Comparison of ENCODE assay signal across 18 mouse cellular contexts in genomic region chr15:78246143-78247116, GRCm38 (mm10). TPM values are rescaled to one million over a fixed set of nuclear protein-coding genes. Genes with fewer than 3 reads are reported as not detected.
DNase-seq lines count a peak whose midpoint lies in the region; ATAC-seq and TF ChIP-seq lines count a peak whose summit lies in the region.
"Had no signal": no experiment of that assay in that cellular context is flagged by ENCODE, and none has a peak within 500 bp of the region (broad histone marks: within the 10 kb centered on the region; RNA-seq: fewer than 3 reads in every experiment).

No protein-coding gene starts in this region.

- H3K4me3 ChIP-seq in liver, adult 2 months (ENCODE audit: insufficient read depth, low read depth, low read length), result peak overlapping the region; percentile 23; the same call in 1 of the 2 replicates
- peak overlapping the region; percentile 63 to 85 (median 84) for H3K4me3 ChIP-seq in CH12.LX (replicated peaks in 1 of 3; ENCODE audit: low read depth in 2 of 3, low read length in 2 of 3, poor library complexity in 1 of 3)
- no peak overlapping the region for H3K4me3 ChIP-seq in layer of hippocampus, adult 2 months
- H3K4me3 ChIP-seq: erythroblast, embryonic 14.5 days; forebrain, embryonic 15.5 days; kidney, embryonic 15.5 days; left cerebral cortex, adult 2 months; limb, embryonic 13.5 days had no signal

- peak; percentile 55 for ATAC-seq in megakaryocyte, adult 5-6 weeks (ENCODE audit: poor library complexity, severe bottlenecking)
- ATAC-seq: forebrain, embryonic 15.5 days had no signal

- DNase-seq in liver, adult 2 months (ENCODE audit: extremely low read depth, low read depth, low spot score), result peak; percentile 14
- DNase-seq in liver (no peak), CH12.LX (ENCODE audit: extremely low read depth) (peak; percentile 79)
- peak; percentile 49 for DNase-seq in induced T-regulatory cell, adult 2 months (ENCODE audit: low read depth)
- DNase-seq in right cerebral cortex, adult 2 months (ENCODE audit: low spot score in 2 of 2), result no peak
- DNase-seq in layer of hippocampus, adult 2 months (ENCODE audit: low spot score in 2 of 2), result no peak
- DNase-seq: adrenal gland, postnatal 25 days; cerebellum, postnatal 14 days; heart, postnatal 4 days; retina, postnatal 1 day; thymus, adult 18-20 months had no signal

- H3K27ac ChIP-seq in liver, adult 2 months (replicated peaks; ENCODE audit: insufficient read depth, low read depth, low read length), result no peak overlapping the region
- peak overlapping the region; percentile 98 for H3K27ac ChIP-seq in CH12.LX (ENCODE audit: insufficient read depth, low read depth)
- H3K27ac ChIP-seq in layer of hippocampus, adult 2 months, result no peak overlapping the region
- H3K27ac ChIP-seq: forebrain, embryonic 15.5 days; kidney, embryonic 15.5 days; left cerebral cortex, adult 2 months; limb, embryonic 13.5 days had no signal

- peak overlapping the region; percentile 86 for H3K4me2 ChIP-seq in CH12.LX (ENCODE audit: insufficient read depth, low read depth, poor library complexity, severe bottlenecking)
- H3K4me2 ChIP-seq: forebrain, embryonic 15.5 days; kidney, embryonic 15.5 days; limb, embryonic 13.5 days had no signal

- TF ChIP-seq EP300 in CH12.LX (IDR thresholded peaks at IDR 0.05; ENCODE audit: low read length), result no peak

- no peaks in the 10 kb centered on the region for H3K4me1 ChIP-seq in liver, adult 2 months (ENCODE audit: control insufficient read depth, insufficient read depth, low read length)
- peaks cover 49 to 65% of the 10 kb centered on the region in 2 experiments for H3K4me1 ChIP-seq in CH12.LX (ENCODE audit: control insufficient read depth in 1 of 2, insufficient read depth in 2 of 2)
- H3K4me1 ChIP-seq: forebrain, embryonic 15.5 days; kidney, embryonic 15.5 days; limb, embryonic 13.5 days had no signal

- no peaks in the 10 kb centered on the region for H3K79me2 ChIP-seq in liver, adult 2 months (ENCODE audit: control insufficient read depth, insufficient read depth, low read length)
- H3K79me2 ChIP-seq in CH12.LX (replicated peaks; ENCODE audit: control insufficient read depth, extremely low read depth, insufficient read depth, poor library complexity, severe bottlenecking), result peaks cover 24% of the 10 kb centered on the region

- H3K9ac ChIP-seq in liver, adult 2 months (ENCODE audit: low read depth, low read length), result no peak overlapping the region
- H3K9ac ChIP-seq in CH12.LX (ENCODE audit: insufficient read depth, low read depth), result peak overlapping the region; percentile 87
- H3K9ac ChIP-seq: forebrain, embryonic 15.5 days; kidney, embryonic 15.5 days; limb, embryonic 13.5 days had no signal

- TF ChIP-seq CTCF in liver, adult 2 months (IDR thresholded peaks at IDR 0.05; ENCODE audit: low read depth, low read length), result no peak
- no peak for TF ChIP-seq CTCF in CH12.LX (conservative IDR thresholded peaks at IDR 0.05 in 1 of 2, IDR thresholded peaks at IDR 0.05 in 1 of 2; ENCODE audit: low read depth in 2 of 2, low read length in 2 of 2)
- TF ChIP-seq CTCF in layer of hippocampus, adult 2 months (conservative IDR thresholded peaks at IDR 0.05), result no peak

- no peaks in the 10 kb centered on the region for H3K27me3 ChIP-seq in liver, adult 2 months (ENCODE audit: control insufficient read depth, insufficient read depth, low read length)
- no peaks in the 10 kb centered on the region for H3K27me3 ChIP-seq in CH12.LX (replicated peaks)
- H3K27me3 ChIP-seq: forebrain, embryonic 15.5 days; limb, embryonic 13.5 days had no signal

- WGBS in liver, adult 2 months, result 75% methylated on average over 18 of the region's 18 CpGs

- in situ Hi-C loops in CH12.LX (cut with MboI; ENCODE audit: low pct_ligation_motif_present, low pct_unique_long_range_greater_than_20kb, low sequenced_read_pairs), result loop anchor here (5.0 to 10.0 kb wide), 2 partner anchors 64 to 272 kb away; partner anchors contain the start of gene Eif3d

- no peak for TF ChIP-seq RAD21 in CH12.LX (IDR thresholded peaks at IDR 0.05; ENCODE audit: low read depth, low read length)

- no peaks in the 10 kb centered on the region for H3K36me3 ChIP-seq in liver, adult 2 months (ENCODE audit: control insufficient read depth, insufficient read depth, low read length)
- H3K36me3 ChIP-seq in CH12.LX (replicated peaks in 1 of 2; ENCODE audit: control insufficient read depth in 1 of 2, insufficient read depth in 1 of 2, low read length in 1 of 2), result peaks cover 27 to 29% of the 10 kb centered on the region in 2 experiments
- H3K36me3 ChIP-seq: forebrain, embryonic 15.5 days; kidney, embryonic 15.5 days; limb, embryonic 13.5 days had no signal

- TF ChIP-seq POLR2A in liver, adult 2 months (IDR thresholded peaks at IDR 0.05; ENCODE audit: extremely low read depth, insufficient read depth, low read length), result no peak
- TF ChIP-seq POLR2A in CH12.LX (IDR thresholded peaks at IDR 0.05; ENCODE audit: low read depth, low read length), result peak; percentile 91

- no peaks in the 10 kb centered on the region for H3K9me3 ChIP-seq in CH12.LX (replicated peaks; ENCODE audit: low read length)
- H3K9me3 ChIP-seq: forebrain, embryonic 15.5 days; kidney, embryonic 15.5 days; limb, embryonic 13.5 days had no signal

- dilution Hi-C loops in CH12.LX (cut with MboI; ENCODE audit: extremely low pct_ligation_motif_present, extremely low pct_unique_long_range_greater_than_20kb, low sequenced_read_pairs), result no loop called here

TF ChIP-seq in CH12.LX, 34 proteins besides CTCF, POLR2A, EP300 and RAD21:
- peak; percentile 54; the same call in 1 of the 2 replicates for TF ChIP-seq SIN3A (IDR thresholded peaks at IDR 0.05; ENCODE audit: low read length)
- TF ChIP-seq ZMIZ1 (IDR thresholded peaks at IDR 0.05; ENCODE audit: low read depth, low read length), result peak; percentile 95
- TF ChIP-seq MAZ (IDR thresholded peaks at IDR 0.05; ENCODE audit: low read depth, low read length), result peak; percentile 95
- peak; percentile 94 for TF ChIP-seq TCF12 (IDR thresholded peaks at IDR 0.05; ENCODE audit: low read depth, low read length)
- no peak for TF ChIP-seq NRF1 (IDR thresholded peaks at IDR 0.05; ENCODE audit: low read depth, low read length)
- 0 out of 2 replicates have a peak, but pooled peaks have one; percentile 49 for TF ChIP-seq MXI1 (IDR thresholded peaks at IDR 0.05; ENCODE audit: low read depth, low read length)
- TF ChIP-seq USF1 (IDR thresholded peaks at IDR 0.05; ENCODE audit: low read depth, low read length), result no peak
- peak; percentile 96 for TF ChIP-seq TBP (conservative IDR thresholded peaks at IDR 0.05; ENCODE audit: low read depth, low read length)
- TF ChIP-seq HCFC1 (IDR thresholded peaks at IDR 0.05; ENCODE audit: low read depth, low read length), result 0 out of 2 replicates have a peak, but pooled peaks have one; percentile 18
- TF ChIP-seq RCOR1 (conservative IDR thresholded peaks at IDR 0.05; ENCODE audit: low read depth, low read length), result 0 out of 2 replicates have a peak, but pooled peaks have one; percentile 56
- no peak for TF ChIP-seq JUN (IDR thresholded peaks at IDR 0.05; ENCODE audit: insufficient read depth, low read depth, low read length)
- TF ChIP-seq CHD1 (IDR thresholded peaks at IDR 0.05; ENCODE audit: low read depth, low read length), result peak; percentile 14
- TF ChIP-seq MAX (IDR thresholded peaks at IDR 0.05; ENCODE audit: low read length), result 0 out of 2 replicates have a peak, but pooled peaks have one; percentile 54
- peak; percentile 93; the same call in 1 of the 2 replicates for TF ChIP-seq NELFE (IDR thresholded peaks at IDR 0.05; ENCODE audit: low read depth, low read length)
- TF ChIP-seq MEF2A (IDR thresholded peaks at IDR 0.05; ENCODE audit: borderline replicate concordance, low read depth, low read length), result no peak
- TF ChIP-seq POLR2AphosphoS2 (IDR thresholded peaks at IDR 0.05; ENCODE audit: low read depth, low read length), result peak; percentile 40; the same call in 1 of the 2 replicates
- 0 out of 2 replicates have a peak, but pooled peaks have one; percentile 14 for TF ChIP-seq ETS1 (conservative IDR thresholded peaks at IDR 0.05; ENCODE audit: low read depth, low read length)
- peak; percentile 19; the same call in 1 of the 2 replicates for TF ChIP-seq UBTF (IDR thresholded peaks at IDR 0.05; ENCODE audit: low read depth, low read length)

RNA-seq across cellular contexts. Expression of gene Ncf4, which starts 1.8 kb away (rescaled TPM):
- 2.1 and 3.2 TPM in 2 replicates for total RNA-seq in liver, adult 2 months (2014; rRNA removed)
- 1.8 and 2.5 TPM in 2 replicates for polyA plus RNA-seq in liver, adult 2 months (2012; rRNA removed)
- total RNA-seq in CH12.LX (2012; rRNA removed) (213 and 339 TPM in 2 replicates), CH12.LX (2014; rRNA removed) (177 and 188 TPM in 2 replicates)
- polyA plus RNA-seq in CH12.LX (2012; ENCODE audit: insufficient read length, low read depth), result 118 and 145 TPM in 2 replicates
- total RNA-seq in megakaryocyte, adult 5-6 weeks (2015), result 367 and 392 TPM in 2 replicates
- 250 and 266 TPM in 2 replicates for total RNA-seq in megakaryocyte, adult 5-6 weeks (2017)
- 1 to 10 TPM in 1 of 2 experiments, under 1 TPM in 1; 0.69 to 2.0 TPM for total RNA-seq in layer of hippocampus, adult 2 months (2021)

RNA-seq across cellular contexts. Expression of gene Pvalb, which starts 40.2 kb away (rescaled TPM):
- 1.5 TPM in 1 of 2 replicates, not detected in the other for total RNA-seq in liver, adult 2 months (2014; rRNA removed)
- polyA plus RNA-seq in liver, adult 2 months (2012; rRNA removed), result not detected in 2 replicates
- total RNA-seq in CH12.LX (2012; rRNA removed), result 11.8 and 12.8 TPM in 2 replicates
- 10.0 and 11.4 TPM in 2 replicates for total RNA-seq in CH12.LX (2014; rRNA removed)
- 16.4 and 21.0 TPM in 2 replicates for polyA plus RNA-seq in CH12.LX (2012; ENCODE audit: insufficient read length, low read depth)
- not detected in 2 replicates for total RNA-seq in megakaryocyte, adult 5-6 weeks (2015)
- total RNA-seq in megakaryocyte, adult 5-6 weeks (2017), result not detected in 2 replicates
- 10 to 100 TPM; 57.3 to 63.3 TPM for total RNA-seq in layer of hippocampus, adult 2 months (2021)
- total RNA-seq: adrenal gland, postnatal 25 days had no signal
- polyA plus RNA-seq: erythroblast, embryonic 14.5 days; forebrain, embryonic 15.5 days; intestine, embryonic 14.5 days; kidney, embryonic 15.5 days had no signal

RNA-seq across cellular contexts. Expression of gene Csf2rb2, which starts 59.1 kb away (rescaled TPM):
- total RNA-seq in liver, adult 2 months (2014; rRNA removed), result 0.37 and 0.54 TPM in 2 replicates
- polyA plus RNA-seq in liver, adult 2 months (2012; rRNA removed), result 0.47 and 1.1 TPM in 2 replicates
- total RNA-seq in CH12.LX (2012; rRNA removed), result 15.6 and 21.6 TPM in 2 replicates
- total RNA-seq in CH12.LX (2014; rRNA removed), result 9.9 and 14.8 TPM in 2 replicates
- polyA plus RNA-seq in CH12.LX (2012; ENCODE audit: insufficient read length, low read depth), result 56.5 and 56.6 TPM in 2 replicates
- total RNA-seq in megakaryocyte, adult 5-6 weeks (2015), result 34.0 and 38.5 TPM in 2 replicates
- total RNA-seq in megakaryocyte, adult 5-6 weeks (2017), result 8.2 and 12.2 TPM in 2 replicates
- 1 to 10 TPM; 2.9 to 4.2 TPM for total RNA-seq in layer of hippocampus, adult 2 months (2021)

Comparison
In these comparisons a context has a peak if more than half of its experiments do, and no peak if none do; other contexts are left out.
1. DNase-seq: peak in liver, adult 2 months (single experiment), CH12.LX (single experiment) and induced T-regulatory cell, adult 2 months (single experiment); none in liver (single experiment), right cerebral cortex, adult 2 months (0 of 2) and layer of hippocampus, adult 2 months (0 of 2).
2. RNA of gene Ncf4, which starts 1.8 kb away (total RNA-seq): 250 to 392 TPM in megakaryocyte, adult 5-6 weeks and 177 to 339 TPM in CH12.LX; 2.1 to 3.2 TPM in liver, adult 2 months and 0.69 to 2.0 TPM in layer of hippocampus, adult 2 months; every median in the first group is over 10 times any median in the second.
3. RNA of gene Pvalb, which starts 40.2 kb away (total RNA-seq): 57.3 to 63.3 TPM in layer of hippocampus, adult 2 months; 10.0 to 12.8 TPM in CH12.LX, 1.5 TPM in liver, adult 2 months and not detected in megakaryocyte, adult 5-6 weeks; every median in the first group is over 4 times any median in the second.